Mouse (Mus musculus) hindbrain, postnatal 0 days (tissue): ENCODE measurements at regions not wholly inside any gene's neighbourhood (a gene's known extent, or its start where the extent isn't known, plus 50 kb on each side); places are given as distances from the start of the nearest gene placed in this dataset.

Experiments used
- ATAC-seq: fragments of 200-750 bp; cut with Nextera tagmentation; 2 replicates; pipeline ENCODE4 v1.8.0; 2017; ENCODE audit warnings: mild to moderate bottlenecking, moderate TSS enrichment, moderate library complexity
- DNase-seq: peaks from one replicate; pipeline ENCODE4 v3.0.0-alpha.2; 2015; ENCODE audit warnings: low spot score
- H3K27ac ChIP-seq: fragments of 300-500 bp; sonication (generic); 2 replicates; pipeline ENCODE4 v1.5.1; 2014; ENCODE audit warnings: mild to moderate bottlenecking
- H3K27me3 ChIP-seq: fragments of 300-500 bp; sonication (generic); 2 replicates; pipeline ENCODE4 v1.6.1; 2014; ENCODE audit warnings: low read length, mixed read lengths; ENCODE audit not compliant: insufficient read depth
- H3K36me3 ChIP-seq: fragments of 300-500 bp; sonication (generic); 2 replicates; pipeline ENCODE4 v1.6.1; 2014; ENCODE audit warnings: low read length, mixed read lengths; ENCODE audit not compliant: insufficient read depth
- H3K4me1 ChIP-seq: fragments of 300-500 bp; sonication (generic); 2 replicates; pipeline ENCODE4 v1.6.1; 2014; ENCODE audit warnings: antibody characterized with exemption, low read length, mixed read lengths; ENCODE audit not compliant: insufficient read depth
- H3K4me2 ChIP-seq: fragments of 300-500 bp; sonication (generic); 2 replicates; pipeline ENCODE4 v1.6.1; 2014; ENCODE audit warnings: low read depth, mild to moderate bottlenecking, low read length, moderate library complexity, mixed read lengths
- H3K4me3 ChIP-seq: fragments of 300-500 bp; sonication (generic); 2 replicates; pipeline ENCODE4 v1.5.1; 2014; ENCODE audit warnings: low read length
- H3K9ac ChIP-seq: fragments of 300-500 bp; sonication (generic); replicated peaks from 2 replicates; pipeline ENCODE4 v1.6.1; 2014; ENCODE audit warnings: mild to moderate bottlenecking, low read length, moderate library complexity, mixed read lengths
- H3K9me3 ChIP-seq: fragments of 300-500 bp; sonication (generic); 2 replicates; pipeline ENCODE4 v1.6.1; 2016; ENCODE audit warnings: low read length, mixed read lengths
- CTCF ChIP-seq: IDR thresholded peaks from 2 replicates; pipeline ENCODE4 v1.5.1; 2016; ENCODE audit warnings: antibody characterized with exemption, control low read depth, low read depth
- WGBS: fragments of 180-500 bp; shearing (Covaris S2); extraction: QIAGEN DNeasy Blood & Tissue Kit; methylation state at CpG from one replicate; pipeline ENCODE4 v1.1.7; 2014; 5-methylcytosine and 5-hydroxymethylcytosine counted together

DNA sequence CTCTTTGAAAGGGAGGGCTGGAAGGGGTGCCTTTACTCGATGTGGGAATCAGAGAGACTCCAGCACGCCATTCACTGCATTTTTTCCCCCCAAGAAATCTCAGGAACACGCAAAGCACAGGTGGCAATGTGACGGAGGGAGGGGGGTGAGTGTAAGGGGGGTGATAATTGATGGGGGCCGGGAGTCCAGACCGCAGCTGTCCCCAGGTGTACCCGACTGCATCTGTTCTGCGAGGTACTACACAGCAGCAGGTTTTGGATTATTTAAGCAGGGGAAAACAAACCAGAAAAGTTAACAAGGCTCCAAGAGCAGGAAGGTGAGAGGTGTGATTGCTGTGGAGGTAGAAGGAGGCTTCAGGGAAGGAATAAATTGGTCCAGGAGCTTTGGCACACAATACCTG, 153.8 kb upstream of the Satb1 start:
- Histone ChIP-seq H3K4me3 (no peak overlapping the region), H3K4me1 (no peaks in the 10 kb centered on the region), H3K27ac (no peak overlapping the region), H3K9me3 (no peaks in the 10 kb centered on the region), H3K36me3 (no peaks in the 10 kb centered on the region), H3K27me3 (no peaks in the 10 kb centered on the region), H3K4me2 (no peak overlapping the region), H3K9ac (no peak overlapping the region)
- 57% methylated on average over 8 of the region's 8 CpGs for WGBS
- DNase-seq = no peak
- ATAC-seq = no peak
- no peak for TF ChIP-seq CTCF

DNA sequence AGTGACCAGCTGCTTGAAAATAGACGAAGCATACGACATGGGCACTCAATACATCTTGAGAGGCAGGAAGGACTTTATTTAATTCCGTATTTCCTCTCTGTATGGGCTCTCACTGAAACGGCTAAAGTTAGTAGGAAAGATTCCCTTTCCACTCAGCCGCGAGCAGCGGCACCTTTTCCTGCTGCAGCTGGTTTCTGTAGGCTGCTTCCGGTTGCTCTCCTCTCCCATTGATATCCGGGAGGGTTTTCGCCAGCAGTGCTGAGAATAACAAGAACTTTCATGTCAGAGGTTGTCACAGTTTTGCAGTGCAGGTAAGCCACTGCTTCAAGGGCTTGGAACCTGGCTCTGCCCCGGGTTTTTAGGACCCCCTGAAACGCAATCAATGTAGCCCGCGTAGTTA, 153.1 kb upstream of the Satb1 start:
- no peak for TF ChIP-seq CTCF
- H3K27me3 ChIP-seq = no peaks in the 10 kb centered on the region
- DNase-seq (no peak), ATAC-seq (no peak)
- no peak overlapping the region for H3K4me3 ChIP-seq
- no peak overlapping the region for H3K27ac ChIP-seq
- no peaks in the 10 kb centered on the region for H3K4me1 ChIP-seq
- no peaks in the 10 kb centered on the region for H3K9me3 ChIP-seq
- H3K4me2 ChIP-seq = no peak overlapping the region
- 70% methylated on average over 14 of the region's 14 CpGs for WGBS
- H3K36me3 ChIP-seq = no peaks in the 10 kb centered on the region
- no peak overlapping the region for H3K9ac ChIP-seq

DNA sequence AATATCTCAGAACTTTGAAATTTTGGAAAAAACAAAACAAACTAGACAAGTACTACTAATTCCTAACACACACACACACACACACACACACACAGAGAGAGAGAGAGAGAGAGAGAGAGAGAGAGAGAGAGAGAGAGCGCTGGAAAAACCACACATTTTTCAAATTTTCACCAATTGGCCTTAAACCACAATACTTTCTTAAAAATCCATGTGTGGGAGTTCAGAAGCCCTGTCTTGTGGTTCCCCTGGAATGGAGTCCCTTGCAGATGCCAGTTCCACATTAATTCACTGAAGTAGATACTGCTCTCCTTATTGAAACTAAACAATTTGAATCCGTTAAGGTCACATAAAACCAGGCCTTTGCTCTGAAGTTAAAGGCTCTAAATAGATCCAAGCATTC, 146.0 kb upstream of the Satb1 start:
- no peak for TF ChIP-seq CTCF
- Histone ChIP-seq H3K9me3 (no peaks in the 10 kb centered on the region), H3K27me3 (no peaks in the 10 kb centered on the region), H3K9ac (no peak overlapping the region), H3K4me3 (no peak overlapping the region), H3K4me1 (no peaks in the 10 kb centered on the region), H3K36me3 (no peaks in the 10 kb centered on the region), H3K4me2 (no peak overlapping the region), H3K27ac (no peak overlapping the region)
- 89% methylated on average over 2 of the region's 2 CpGs for WGBS
- ATAC-seq (no peak), DNase-seq (no peak)

DNA sequence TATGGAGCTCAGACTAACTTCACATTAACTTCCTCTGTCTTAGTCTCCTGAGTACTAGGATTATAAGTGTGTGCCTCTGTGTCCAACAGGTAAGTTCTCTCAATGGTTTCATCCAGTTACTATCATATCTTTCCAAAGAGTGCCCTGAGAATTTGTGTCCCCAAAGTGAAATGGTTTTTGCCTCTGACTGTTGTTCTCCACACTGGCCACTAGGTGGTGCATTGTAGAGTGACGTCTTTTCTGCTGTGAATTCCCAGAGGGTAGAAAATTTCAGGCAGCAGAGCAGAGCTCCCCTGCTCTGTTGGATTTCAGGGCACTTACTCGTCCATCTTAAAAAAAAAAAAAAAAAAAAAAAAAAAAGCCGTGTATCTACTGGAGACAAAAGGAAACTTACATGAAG, 138.4 kb upstream of the Satb1 start:
- WGBS = 37% methylated on average over 3 of the region's 3 CpGs

DNA sequence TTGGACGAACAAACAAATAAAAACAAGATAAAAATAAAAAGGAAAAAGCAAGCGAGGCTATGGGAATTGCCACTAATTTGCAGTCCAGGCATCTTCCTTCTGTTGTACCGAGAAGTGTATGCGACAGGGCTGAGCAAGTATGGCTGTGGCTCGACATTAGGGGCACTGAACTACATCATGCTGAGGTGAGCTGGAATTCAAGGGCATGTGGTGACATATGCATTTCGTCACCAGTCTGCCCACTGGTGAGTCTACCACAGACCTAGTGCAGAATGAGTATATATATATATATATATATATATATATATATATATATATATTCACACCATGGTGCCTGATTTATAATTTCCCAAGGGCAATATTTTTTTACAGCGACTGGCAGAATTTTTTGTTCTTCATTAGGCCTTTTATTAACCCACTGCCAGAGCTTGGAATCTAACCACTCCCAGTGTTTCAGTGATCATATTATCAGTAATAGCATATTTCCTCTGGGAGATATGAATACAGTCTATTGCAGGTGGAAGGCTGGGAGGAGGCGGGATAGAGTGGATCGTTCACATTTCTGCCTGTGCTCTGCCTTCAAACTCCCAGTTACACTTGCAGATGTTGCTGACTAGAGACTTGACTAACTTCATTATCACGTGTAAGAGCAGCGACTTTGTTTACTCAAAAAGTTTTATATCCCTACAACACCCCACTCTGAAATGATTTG, 133.6 kb upstream of the Satb1 start:
- H3K4me1 ChIP-seq = no peaks in the 10 kb centered on the region
- no peaks in the 10 kb centered on the region for H3K36me3 ChIP-seq
- no peak overlapping the region for H3K27ac ChIP-seq
- H3K9me3 ChIP-seq = no peaks in the 10 kb centered on the region
- H3K27me3 ChIP-seq = no peaks in the 10 kb centered on the region
- ATAC-seq (no peak), DNase-seq (no peak)
- 82% methylated on average over 11 of the region's 11 CpGs for WGBS
- TF ChIP-seq CTCF = no peak
- no peak overlapping the region for H3K4me2 ChIP-seq
- no peak overlapping the region for H3K9ac ChIP-seq
- H3K4me3 ChIP-seq = no peak overlapping the region

More for the DNA sequence above, 138.4 kb upstream of the Satb1 start:
- Histone ChIP-seq H3K27ac (no peak overlapping the region), H3K4me3 (no peak overlapping the region), H3K4me1 (no peaks in the 10 kb centered on the region), H3K36me3 (no peaks in the 10 kb centered on the region), H3K27me3 (no peaks in the 10 kb centered on the region), H3K4me2 (no peak overlapping the region), H3K9me3 (no peaks in the 10 kb centered on the region), H3K9ac (no peak overlapping the region)
- DNase-seq (no peak), ATAC-seq (no peak)
- TF ChIP-seq CTCF = peak; percentile 51

DNA sequence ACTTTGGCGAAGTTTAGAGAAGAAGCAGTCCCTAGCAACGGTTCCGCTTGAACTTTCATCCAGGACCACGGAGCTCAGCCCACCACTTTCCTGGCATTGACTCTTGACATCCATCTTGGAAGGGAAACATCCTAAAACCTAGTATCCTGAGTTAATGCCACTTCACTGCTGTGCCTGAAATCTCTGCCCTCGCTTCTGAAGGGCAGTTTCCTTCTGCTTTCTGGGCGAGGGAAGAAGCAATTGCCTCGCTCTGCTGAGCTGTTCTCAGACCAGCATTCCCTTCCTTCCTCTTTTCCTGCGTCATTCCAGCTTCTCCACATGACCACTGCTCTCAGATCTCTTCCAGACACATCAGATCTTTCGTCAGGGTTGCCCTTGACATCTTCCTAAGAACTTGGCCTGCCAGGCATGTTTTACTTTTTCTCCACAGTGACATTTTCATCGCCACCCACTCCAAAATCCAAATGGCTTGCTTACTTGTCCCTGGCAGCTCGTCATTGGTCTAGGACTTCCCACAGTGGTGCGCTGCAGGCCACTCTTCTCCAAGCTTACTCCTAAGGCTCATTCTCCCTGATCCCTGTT, 129.5 kb upstream of the Satb1 start:
- ATAC-seq (no peak), DNase-seq (no peak)
- no peaks in the 10 kb centered on the region for H3K36me3 ChIP-seq
- TF ChIP-seq CTCF = no peak
- H3K4me3 ChIP-seq = no peak overlapping the region
- no peaks in the 10 kb centered on the region for H3K9me3 ChIP-seq
- no peak overlapping the region for H3K4me2 ChIP-seq
- WGBS = 79% methylated on average over 12 of the region's 12 CpGs
- no peaks in the 10 kb centered on the region for H3K4me1 ChIP-seq
- H3K9ac ChIP-seq = no peak overlapping the region
- no peaks in the 10 kb centered on the region for H3K27me3 ChIP-seq
- H3K27ac ChIP-seq = no peak overlapping the region

DNA sequence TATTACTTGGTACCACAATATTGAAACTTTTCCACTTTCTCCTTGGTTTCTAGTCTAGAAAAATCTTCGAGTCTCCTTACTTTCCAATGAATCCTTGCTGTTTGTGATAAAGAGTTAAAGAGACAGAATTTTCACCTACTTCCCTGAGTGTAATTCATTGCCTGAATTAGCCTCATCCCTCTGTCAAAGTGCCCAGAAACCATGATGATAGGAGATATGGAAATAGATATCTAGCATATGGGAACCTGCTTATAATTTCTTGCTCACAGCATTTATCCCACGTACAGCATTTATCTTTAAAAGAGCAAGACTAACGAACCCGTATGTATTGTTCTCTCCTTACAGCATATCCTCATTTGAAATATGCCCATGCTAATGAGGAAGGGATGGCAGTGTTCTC, 128.2 kb upstream of the Satb1 start:
- no peaks in the 10 kb centered on the region for H3K9me3 ChIP-seq
- WGBS = 82% methylated on average over 4 of the region's 4 CpGs
- H3K4me3 ChIP-seq = no peak overlapping the region
- no peak for TF ChIP-seq CTCF
- no peaks in the 10 kb centered on the region for H3K4me1 ChIP-seq
- ATAC-seq = no peak
- no peak overlapping the region for H3K27ac ChIP-seq
- H3K4me2 ChIP-seq = no peak overlapping the region
- DNase-seq = no peak
- no peaks in the 10 kb centered on the region for H3K36me3 ChIP-seq
- no peaks in the 10 kb centered on the region for H3K27me3 ChIP-seq
- H3K9ac ChIP-seq = no peak overlapping the region
